Mouse (Mus musculus) forebrain, postnatal 0 days (tissue): ENCODE data around the gene Apoc3. TPM values are rescaled to one million over a fixed set of nuclear protein-coding genes. Genes with fewer than 3 reads are reported as not detected.

ENCODE experiments used
- ATAC-seq: fragments of 200-750 bp; cut with Nextera tagmentation; 2 replicates; pipeline ENCODE4 v1.8.0; 2017; ENCODE audit warnings: mild to moderate bottlenecking, moderate library complexity
- DNase-seq: peaks from one replicate; pipeline ENCODE4 v3.0.0-alpha.2; 2015
- H3K27ac ChIP-seq: fragments of 300-500 bp; sonication (generic); 2 replicates; pipeline ENCODE4 v1.5.1; 2014; ENCODE audit warnings: low read depth, mild to moderate bottlenecking, antibody characterized with exemption, low read length, moderate library complexity, mixed read lengths
- H3K27me3 ChIP-seq: fragments of 300-500 bp; sonication (generic); 2 replicates; pipeline ENCODE4 v1.6.1; 2014; ENCODE audit warnings: mild to moderate bottlenecking, low read length, mixed read lengths; ENCODE audit not compliant: insufficient read depth
- H3K36me3 ChIP-seq: fragments of 300-500 bp; sonication (generic); 2 replicates; pipeline ENCODE4 v1.6.1; 2014; ENCODE audit warnings: mild to moderate bottlenecking, moderate library complexity; ENCODE audit not compliant: insufficient read depth
- H3K4me1 ChIP-seq: fragments of 300-500 bp; sonication (generic); 2 replicates; pipeline ENCODE4 v1.6.1; 2014; ENCODE audit warnings: antibody characterized with exemption; ENCODE audit not compliant: insufficient read depth
- H3K4me2 ChIP-seq: fragments of 300-500 bp; sonication (generic); 2 replicates; pipeline ENCODE4 v1.6.1; 2014; ENCODE audit warnings: low read depth, mild to moderate bottlenecking, moderate library complexity
- H3K4me3 ChIP-seq: fragments of 300-500 bp; sonication (generic); 2 replicates; pipeline ENCODE4 v1.5.1; 2014; ENCODE audit warnings: low read depth, low read length, mixed read lengths
- H3K9ac ChIP-seq: fragments of 300-500 bp; sonication (generic); 2 replicates; pipeline ENCODE4 v1.6.1; 2014; ENCODE audit warnings: mild to moderate bottlenecking
- H3K9me3 ChIP-seq: fragments of 300-500 bp; sonication (generic); 2 replicates; pipeline ENCODE4 v1.6.1; 2016; ENCODE audit warnings: low read length
- CTCF ChIP-seq: sonication (generic); IDR thresholded peaks from 2 replicates; pipeline ENCODE4 v1.5.1; 2016; ENCODE audit warnings: antibody characterized with exemption, control low read depth, low read depth
- WGBS: fragments of 180-500 bp; shearing (Covaris S2); extraction: QIAGEN DNeasy Blood & Tissue Kit; methylation state at CpG from one replicate; pipeline ENCODE4 v1.1.7; 2014; 5-methylcytosine and 5-hydroxymethylcytosine counted together
- polyA plus RNA-seq: library from polyadenylated mRNA; unstranded; fragments of >200 nt; fragmentation: Nextera tagmentation; extraction: Ambion mirVana; gene quantifications from 2 replicates; pipeline ENCODE4 v1.2.1, GENCODE M21; 2015
- total RNA-seq: library from RNA; depleted of rRNA; stranded (reverse); fragments of >200 nt; gene quantifications from 2 replicates; pipeline ENCODE4 v1.2.3, GENCODE M21; 2014

Apoc3 gene
- total and polyA plus RNA-seq, 2 experiments from 2014 or later, result 0.44 TPM; not detected in 1

DNA sequence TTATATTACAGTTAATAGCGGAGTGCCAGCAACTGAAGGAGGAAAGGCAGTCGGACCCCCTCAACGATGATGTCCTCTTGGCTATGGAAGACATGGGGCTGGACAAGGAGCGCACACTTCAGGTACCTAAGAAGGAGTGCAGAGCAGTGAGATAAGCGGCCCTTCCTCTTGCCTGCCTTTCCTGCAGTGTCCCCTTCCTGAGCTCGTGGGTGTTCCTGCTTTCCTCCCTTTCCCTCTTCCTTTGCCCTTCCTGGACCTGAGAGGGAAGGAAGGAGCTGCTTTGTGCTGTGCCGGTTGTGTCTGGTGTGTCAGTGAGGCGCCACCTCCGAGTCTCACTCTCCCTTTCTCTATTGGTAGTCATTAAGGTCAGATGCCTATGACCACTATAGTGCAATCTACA lies 40.6 kb downstream of the Apoc3 start:
- H3K9ac ChIP-seq, result no peak overlapping the region
- H3K9me3 ChIP-seq, result no peaks in the 10 kb centered on the region
- 91% methylated on average over 9 of the region's 9 CpGs for WGBS
- no peak overlapping the region for H3K4me2 ChIP-seq
- no peaks in the 10 kb centered on the region for H3K4me1 ChIP-seq
- H3K4me3 ChIP-seq, result no peak overlapping the region
- H3K36me3 ChIP-seq, result peaks cover 23% of the 10 kb centered on the region
- no peak for ATAC-seq
- H3K27ac ChIP-seq, result no peak overlapping the region
- no peak for TF ChIP-seq CTCF
- H3K27me3 ChIP-seq, result no peaks in the 10 kb centered on the region
- DNase-seq, result no peak

DNA sequence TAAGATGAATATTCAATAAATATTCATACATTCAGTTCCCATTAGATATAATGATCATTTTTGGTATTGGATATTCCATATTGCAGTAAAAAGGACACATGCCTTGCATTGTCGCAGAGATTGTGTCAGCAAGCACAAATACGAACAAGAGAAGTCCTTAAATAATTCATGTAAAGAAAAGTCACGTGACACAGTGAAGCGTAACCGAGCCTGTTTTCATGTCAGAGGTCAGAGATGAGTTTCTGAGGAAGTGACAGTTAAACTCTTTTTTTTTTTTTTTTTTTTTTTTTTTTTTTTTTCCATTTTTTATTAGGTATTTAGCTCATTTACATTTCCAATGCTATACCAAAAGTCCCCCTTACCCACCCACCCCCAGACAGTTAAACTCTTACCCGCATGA lies 42.8 kb downstream of the Apoc3 start:
- no peaks in the 10 kb centered on the region for H3K27me3 ChIP-seq
- H3K4me1 ChIP-seq, result no peaks in the 10 kb centered on the region
- no peak for TF ChIP-seq CTCF
- no peak overlapping the region for H3K4me3 ChIP-seq
- no peak for ATAC-seq
- no peak for DNase-seq
- no peak overlapping the region for H3K4me2 ChIP-seq
- 88% methylated on average over 6 of the region's 6 CpGs for WGBS
- no peak overlapping the region for H3K9ac ChIP-seq
- H3K36me3 ChIP-seq, result peaks cover 6% of the 10 kb centered on the region
- H3K9me3 ChIP-seq, result no peaks in the 10 kb centered on the region
- no peak overlapping the region for H3K27ac ChIP-seq

DNA sequence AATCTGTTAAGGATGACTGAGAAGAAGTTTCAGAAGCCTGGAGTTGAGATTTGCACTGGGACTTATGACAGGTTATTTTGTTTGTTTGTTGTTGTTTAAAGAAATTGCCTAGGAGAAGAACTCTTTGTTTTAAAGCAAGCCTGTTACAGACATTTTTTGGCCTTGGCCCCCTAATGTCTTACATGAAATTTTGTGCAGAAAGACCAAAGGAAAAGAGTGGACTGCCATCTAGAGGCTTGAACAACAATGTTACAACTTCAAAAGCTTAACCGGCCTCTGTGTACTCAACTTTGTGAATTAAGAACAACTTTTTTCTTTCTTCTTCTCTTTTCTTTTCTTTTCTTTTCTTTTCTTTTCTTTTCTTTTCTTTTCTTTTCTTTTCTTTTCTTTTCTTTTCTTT lies 43.8 kb downstream of the Apoc3 start:
- H3K4me3 ChIP-seq, result no peak overlapping the region
- peak; percentile 77 for TF ChIP-seq CTCF
- ATAC-seq, result no peak
- 11% methylated on average over 1 of the region's 1 CpGs for WGBS
- no peaks in the 10 kb centered on the region for H3K27me3 ChIP-seq
- DNase-seq, result peak; percentile 79
- H3K4me1 ChIP-seq, result no peaks in the 10 kb centered on the region
- no peaks in the 10 kb centered on the region for H3K9me3 ChIP-seq
- no peak overlapping the region for H3K9ac ChIP-seq
- H3K4me2 ChIP-seq, result no peak overlapping the region
- H3K27ac ChIP-seq, result no peak overlapping the region
- H3K36me3 ChIP-seq, result peaks cover 6% of the 10 kb centered on the region

DNA sequence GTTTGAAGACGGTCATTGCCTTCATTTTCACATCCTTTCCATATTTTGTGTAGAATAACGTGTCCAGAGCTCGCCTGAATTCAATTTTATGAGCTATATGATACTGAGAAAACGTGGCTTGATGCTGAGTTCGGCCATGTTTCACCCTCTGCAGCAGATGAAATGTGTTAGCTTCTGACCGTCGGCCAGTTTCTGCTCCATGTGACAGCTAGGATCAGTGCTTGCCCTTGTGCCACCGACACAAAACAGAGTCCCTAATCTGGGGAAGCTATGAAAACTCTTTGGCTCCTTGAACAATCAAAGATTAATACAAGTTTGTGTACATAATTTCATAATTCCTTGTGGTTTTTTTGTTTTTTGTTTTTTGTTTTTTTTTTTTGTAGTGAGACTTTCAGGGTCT lies 44.2 kb downstream of the Apoc3 start:
- no peak for TF ChIP-seq CTCF
- Histone ChIP-seq H3K27ac (no peak overlapping the region), H3K36me3 (peaks cover 6% of the 10 kb centered on the region), H3K9me3 (no peaks in the 10 kb centered on the region), H3K4me2 (no peak overlapping the region), H3K9ac (no peak overlapping the region), H3K27me3 (no peaks in the 10 kb centered on the region), H3K4me3 (no peak overlapping the region), H3K4me1 (no peaks in the 10 kb centered on the region)
- ATAC-seq (no peak), DNase-seq (no peak)
- 77% methylated on average over 8 of the region's 8 CpGs for WGBS

DNA sequence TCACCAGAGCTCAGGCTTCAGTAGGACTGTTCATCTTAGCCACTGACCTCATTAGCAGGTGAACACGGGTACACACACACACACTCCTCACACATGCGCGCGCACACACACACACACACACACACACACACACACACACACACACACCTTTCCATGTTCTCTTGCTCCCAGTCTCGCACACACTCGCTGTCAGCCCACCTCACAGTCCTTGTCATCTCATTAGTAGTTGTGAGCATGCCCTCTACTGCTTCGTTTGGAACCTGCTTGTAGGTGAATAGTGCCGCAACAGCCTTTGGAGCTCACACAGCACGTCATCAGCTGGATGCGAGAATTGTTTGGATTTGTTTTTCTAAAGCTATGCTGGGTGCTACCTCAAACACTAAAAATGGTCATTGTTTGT lies 46.1 kb downstream of the Apoc3 start:
- Histone ChIP-seq H3K9ac (no peak overlapping the region), H3K4me2 (no peak overlapping the region), H3K27ac (no peak overlapping the region), H3K36me3 (no peaks in the 10 kb centered on the region; the same call in 1 of the 2 replicates), H3K4me3 (no peak overlapping the region), H3K9me3 (no peaks in the 10 kb centered on the region), H3K27me3 (no peaks in the 10 kb centered on the region), H3K4me1 (no peaks in the 10 kb centered on the region)
- peak; percentile 43; the same call in 1 of the 2 replicates for TF ChIP-seq CTCF
- ATAC-seq (peak; percentile 77), DNase-seq (peak; percentile 24)
- WGBS, result 70% methylated on average over 10 of the region's 10 CpGs

DNA sequence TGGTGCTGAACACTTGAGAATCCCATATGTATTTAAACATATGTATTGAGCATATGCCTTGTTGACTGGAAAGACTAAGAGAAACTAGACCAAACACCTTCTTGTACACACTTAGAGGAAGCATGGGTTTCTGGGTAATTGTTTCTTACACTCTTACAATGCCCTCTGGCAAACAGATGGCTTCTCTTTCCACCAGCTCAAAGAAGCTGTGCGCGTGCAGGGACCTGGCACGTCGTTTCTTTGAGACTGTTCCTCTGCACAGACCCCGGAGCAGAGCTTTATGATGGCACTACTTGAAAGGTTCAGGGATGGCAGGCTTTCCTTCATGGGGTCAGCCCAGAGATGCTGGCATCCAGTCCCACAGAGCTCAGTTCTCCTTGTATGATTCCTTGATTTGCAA lies 46.5 kb downstream of the Apoc3 start:
- ATAC-seq, result peak; percentile 45
- Histone ChIP-seq H3K4me2 (no peak overlapping the region), H3K4me1 (no peaks in the 10 kb centered on the region), H3K4me3 (no peak overlapping the region), H3K27ac (no peak overlapping the region), H3K9me3 (no peaks in the 10 kb centered on the region), H3K27me3 (no peaks in the 10 kb centered on the region), H3K36me3 (no peaks in the 10 kb centered on the region), H3K9ac (no peak overlapping the region)
- 42% methylated on average over 5 of the region's 5 CpGs for WGBS
- peak; percentile 47 for DNase-seq
- no peak for TF ChIP-seq CTCF

DNA sequence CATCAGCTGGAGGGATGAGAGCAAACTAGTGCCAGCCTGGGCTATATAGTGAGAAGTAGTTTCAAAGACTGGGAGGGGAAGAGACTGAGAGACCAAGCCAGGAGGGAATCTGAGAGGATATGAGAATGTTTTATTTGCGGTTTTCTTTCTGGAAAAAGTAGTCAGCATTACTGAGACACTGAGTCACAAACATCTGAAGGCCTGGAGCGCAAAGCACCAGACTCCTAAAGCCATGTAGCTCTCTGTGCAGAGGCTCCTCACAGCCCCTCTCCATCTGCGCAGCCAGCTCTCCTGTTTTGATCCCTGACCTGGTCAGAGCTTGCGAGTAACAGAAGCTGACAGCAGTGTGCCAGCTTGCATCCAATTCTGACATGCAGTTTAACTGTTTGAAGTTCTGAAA lies 47.1 kb downstream of the Apoc3 start:
- Histone ChIP-seq H3K27me3 (no peaks in the 10 kb centered on the region), H3K4me1 (no peaks in the 10 kb centered on the region), H3K36me3 (no peaks in the 10 kb centered on the region), H3K27ac (no peak overlapping the region), H3K4me3 (no peak overlapping the region), H3K4me2 (no peak overlapping the region), H3K9me3 (no peaks in the 10 kb centered on the region), H3K9ac (no peak overlapping the region)
- TF ChIP-seq CTCF, result no peak
- ATAC-seq (no peak), DNase-seq (no peak)
- 81% methylated on average over 4 of the region's 4 CpGs for WGBS

DNA sequence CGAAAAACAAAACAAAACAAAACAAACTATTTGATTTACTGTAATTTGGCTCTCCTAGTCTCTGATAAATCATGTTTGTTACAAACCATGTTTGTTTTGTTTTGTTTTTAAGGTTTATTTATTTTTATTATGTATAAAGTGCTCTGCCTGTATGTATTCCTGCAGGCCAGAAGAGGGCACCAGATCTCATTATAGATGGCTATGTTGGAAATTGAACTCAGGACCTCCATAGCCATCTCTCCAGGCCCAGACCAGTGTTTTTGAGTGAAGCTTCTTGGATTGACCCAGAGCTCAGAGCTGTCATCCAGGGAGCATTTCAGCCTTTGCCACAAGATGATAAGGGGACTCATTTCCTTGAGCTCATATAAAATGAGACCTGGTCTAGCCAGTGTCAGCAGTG lies 49.0 kb downstream of the Apoc3 start:
- H3K4me2 ChIP-seq, result no peak overlapping the region
- H3K27ac ChIP-seq, result no peak overlapping the region
- H3K27me3 ChIP-seq, result no peaks in the 10 kb centered on the region
- WGBS, result 86% methylated on average over 1 of the region's 1 CpGs
- peak; percentile 31 for TF ChIP-seq CTCF
- DNase-seq (no peak), ATAC-seq (no peak)
- H3K4me1 ChIP-seq, result no peaks in the 10 kb centered on the region
- no peaks in the 10 kb centered on the region for H3K9me3 ChIP-seq
- H3K9ac ChIP-seq, result no peak overlapping the region
- no peaks in the 10 kb centered on the region for H3K36me3 ChIP-seq
- no peak overlapping the region for H3K4me3 ChIP-seq
